Mouse (Mus musculus) ES-CJ7 (cell line): ENCODE measurements at regions not wholly inside any gene's neighbourhood (a gene's known extent, or its start where the extent isn't known, plus 50 kb on each side); places are given as distances from the start of the nearest gene placed in this dataset.

ENCODE experiments used
- DNase-seq: peaks from one replicate; pipeline ENCODE4 v3.0.0; 2011; ENCODE audit warnings: low read depth, low spot score

DNA sequence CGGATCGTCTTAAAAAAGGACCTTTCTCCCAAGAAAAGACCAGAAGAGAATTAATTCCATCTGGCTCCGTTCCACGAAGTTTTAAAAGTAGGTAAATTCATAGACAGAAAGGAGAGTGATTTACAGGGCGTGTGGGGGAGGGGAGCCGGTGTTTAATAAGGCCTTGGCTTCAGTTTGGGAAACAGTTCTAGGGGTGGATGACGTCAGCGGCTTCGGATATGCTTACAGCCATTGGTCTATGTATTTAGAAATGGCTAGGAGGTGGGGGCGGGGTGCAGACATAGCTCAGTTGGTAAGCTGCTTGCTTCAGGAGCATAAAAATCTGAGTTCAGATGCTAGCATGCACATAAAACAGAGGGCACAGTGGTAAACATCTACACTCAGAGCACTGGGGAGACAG, 127.0 kb downstream of the Gadd45g start:
- no peak for DNase-seq

GRCm38 (mm10) chr13:51974101-51974500, 127.6 kb downstream of the Gadd45g start:
- no peak for DNase-seq

GRCm38 (mm10) chr13:51975330-51975729, 128.9 kb downstream of the Gadd45g start:
- peak; percentile 42 for DNase-seq

- peak; percentile 73 for DNase-seq
These were observed 129.5 kb downstream of the Gadd45g start for GRCm38 (mm10) chr13:51975801-51976601.

DNA sequence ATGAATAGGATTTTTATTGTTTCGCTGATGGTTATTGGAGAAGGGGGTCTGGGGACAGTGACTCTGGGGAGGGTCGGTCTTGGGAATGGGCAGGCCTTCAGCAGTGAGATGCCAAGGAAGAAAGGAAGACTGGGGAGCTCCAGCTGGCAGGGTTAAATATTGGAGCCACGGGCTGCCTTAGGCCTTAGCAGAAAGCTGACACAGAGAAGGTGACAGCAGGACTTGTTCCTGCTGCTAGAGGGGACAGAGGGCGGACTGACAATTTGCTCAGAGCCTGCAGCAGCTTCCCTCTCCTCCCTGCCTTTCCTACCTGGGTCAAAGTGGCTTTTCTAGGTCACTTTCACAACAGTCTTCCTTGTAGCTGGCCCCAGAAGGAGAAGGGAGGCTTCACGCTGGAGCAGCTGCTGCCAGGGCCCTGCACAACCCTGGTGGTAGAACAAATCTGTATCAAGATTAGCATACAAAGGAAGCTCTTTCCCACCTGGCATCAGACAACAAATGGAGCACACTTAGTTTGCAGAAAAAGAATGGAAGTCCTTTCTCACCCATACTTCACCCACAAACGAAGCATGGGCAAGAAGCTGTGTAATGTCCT, 130.2 kb downstream of the Gadd45g start:
- no peak for DNase-seq

- no peak for DNase-seq
These were observed 133.0 kb downstream of the Gadd45g start for GRCm38 (mm10) chr13:51979301-51979977.

DNA sequence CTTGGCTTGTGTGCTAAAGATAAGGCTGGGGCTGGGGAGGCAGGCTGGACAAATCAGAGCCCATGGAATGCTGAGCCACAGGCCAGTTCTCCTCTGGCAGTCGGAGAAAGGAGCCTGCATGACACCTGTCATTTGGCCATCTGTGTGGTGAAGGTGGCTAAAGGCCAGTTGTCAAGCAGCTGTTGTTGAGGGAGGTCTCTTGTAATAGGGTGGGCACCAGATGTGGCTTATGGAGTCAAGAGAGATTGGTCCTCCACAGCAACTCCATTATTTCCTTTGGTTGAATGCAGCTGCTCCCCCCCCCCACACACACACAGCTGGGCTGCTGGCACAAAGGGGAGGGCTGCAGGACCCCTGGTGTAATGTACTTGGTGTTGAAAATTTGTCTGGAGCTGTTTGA, 133.9 kb downstream of the Gadd45g start:
- no peak for DNase-seq

DNA sequence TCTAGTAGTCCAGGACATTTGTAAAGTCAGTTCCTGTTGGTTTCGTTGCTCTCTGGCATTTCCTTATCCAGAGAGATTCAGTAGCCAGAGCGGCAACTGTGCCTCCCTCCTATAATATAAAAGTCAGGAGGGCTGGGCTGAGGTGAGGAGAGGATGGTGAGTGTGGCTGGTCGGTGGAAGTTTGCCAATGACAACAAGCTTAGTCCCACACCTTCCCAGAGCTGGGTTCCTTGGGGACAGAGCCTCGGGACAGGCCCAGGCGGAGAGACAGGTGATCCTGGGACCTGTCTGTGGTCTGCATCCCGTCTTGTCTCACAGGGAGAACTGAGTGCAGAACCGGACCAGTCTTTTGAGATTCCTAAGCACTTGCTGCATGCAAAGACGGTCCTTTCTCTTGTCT, 136.5 kb downstream of the Gadd45g start:
- no peak for DNase-seq

DNA sequence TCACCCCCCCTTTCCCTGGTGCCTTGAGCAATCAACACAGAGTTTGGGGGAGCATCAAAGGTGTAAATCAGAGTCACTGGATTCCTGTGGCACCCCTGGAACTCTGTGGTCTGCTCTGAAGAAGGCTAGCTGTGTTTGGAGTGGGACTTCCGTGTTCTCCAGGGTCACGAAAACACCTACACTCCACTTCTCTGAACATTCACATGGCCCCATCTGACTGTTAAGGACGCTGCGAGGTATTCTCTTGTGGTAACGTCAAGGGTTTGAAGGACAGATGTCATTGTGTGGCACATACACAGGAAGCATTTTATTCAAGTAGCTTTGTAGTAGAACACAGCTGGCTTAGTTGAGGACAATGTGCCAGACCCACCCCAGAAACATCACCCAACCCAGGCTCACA, 137.1 kb downstream of the Gadd45g start:
- DNase-seq, result no peak

DNA sequence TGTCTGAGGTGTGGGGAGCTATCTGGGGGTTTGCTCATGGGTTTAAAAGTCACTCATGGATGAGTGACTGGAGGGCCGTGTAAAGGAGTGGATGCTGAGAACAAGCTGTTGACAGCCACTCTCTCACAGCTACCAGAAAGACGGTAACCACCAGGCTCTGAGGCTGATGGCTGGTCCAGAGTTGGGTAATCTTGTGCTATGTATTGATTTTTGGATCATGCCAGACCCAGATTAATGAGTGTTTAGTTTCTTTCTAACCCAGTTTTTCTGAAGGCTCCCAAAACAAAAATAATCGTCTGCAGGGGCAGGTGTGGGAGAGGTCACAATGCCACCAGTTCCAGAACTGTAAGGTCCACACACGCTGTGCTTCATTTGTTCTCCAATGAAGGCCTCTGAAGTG, 144.9 kb downstream of the Gadd45g start:
- no peak for DNase-seq

DNA sequence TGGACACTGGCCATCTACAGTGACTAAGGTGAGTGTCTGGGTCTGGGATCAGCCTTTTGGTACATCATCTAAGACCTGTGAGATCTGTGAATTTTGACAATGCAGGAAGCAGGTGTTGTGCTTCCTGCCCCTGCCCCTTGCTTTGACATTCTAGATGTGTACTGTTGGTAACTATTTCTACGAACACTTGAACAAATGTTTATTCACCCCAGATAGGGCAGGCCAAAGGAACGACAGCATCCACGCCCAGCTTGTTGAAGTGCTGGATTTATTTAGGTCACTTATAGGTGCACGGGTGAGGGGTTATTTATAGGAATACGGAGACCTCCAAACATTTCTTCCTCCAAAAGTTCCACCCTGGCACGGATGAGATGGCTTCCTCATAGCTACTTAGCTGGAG, 146.4 kb downstream of the Gadd45g start:
- DNase-seq, result no peak

DNA sequence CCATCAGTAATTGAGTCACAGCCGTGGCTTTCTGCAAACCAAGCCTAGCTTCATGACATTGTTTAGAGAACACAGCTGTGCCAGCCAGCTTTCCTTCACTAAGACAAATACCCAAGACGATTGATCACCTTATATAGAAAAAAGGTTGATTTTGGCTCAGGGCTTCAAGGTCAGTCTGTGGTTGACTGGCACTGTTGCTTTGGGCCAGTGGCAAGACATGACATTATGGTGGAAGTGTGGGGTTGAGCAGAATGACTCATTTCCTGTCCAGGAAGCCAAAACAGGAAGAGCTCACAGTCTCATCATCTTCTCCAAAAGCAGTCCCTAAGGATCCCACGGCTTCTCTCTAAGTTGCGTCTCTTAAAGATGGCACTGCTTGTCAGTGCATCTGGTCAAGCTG, 149.7 kb downstream of the Gadd45g start:
- DNase-seq, result no peak

DNA sequence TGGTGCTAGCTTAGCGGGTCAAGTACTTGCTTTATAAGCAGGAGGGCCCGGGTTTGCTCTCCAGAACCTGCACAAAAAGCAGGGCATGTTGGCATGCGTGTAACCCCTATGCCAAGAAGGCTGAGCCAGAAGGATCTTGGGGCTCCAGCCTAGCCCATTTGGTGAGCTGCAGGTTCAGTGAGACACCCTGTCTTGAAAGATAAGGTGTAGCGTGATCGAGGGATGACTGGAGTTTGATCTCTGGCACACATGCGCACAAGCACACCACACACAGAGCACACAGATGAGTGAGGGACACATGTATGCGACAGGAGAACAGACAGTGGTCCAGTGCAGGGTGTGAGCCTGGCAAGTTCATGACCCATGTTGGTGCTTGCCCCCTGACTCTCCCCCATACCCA, 152.1 kb downstream of the Gadd45g start:
- DNase-seq, result no peak

DNA sequence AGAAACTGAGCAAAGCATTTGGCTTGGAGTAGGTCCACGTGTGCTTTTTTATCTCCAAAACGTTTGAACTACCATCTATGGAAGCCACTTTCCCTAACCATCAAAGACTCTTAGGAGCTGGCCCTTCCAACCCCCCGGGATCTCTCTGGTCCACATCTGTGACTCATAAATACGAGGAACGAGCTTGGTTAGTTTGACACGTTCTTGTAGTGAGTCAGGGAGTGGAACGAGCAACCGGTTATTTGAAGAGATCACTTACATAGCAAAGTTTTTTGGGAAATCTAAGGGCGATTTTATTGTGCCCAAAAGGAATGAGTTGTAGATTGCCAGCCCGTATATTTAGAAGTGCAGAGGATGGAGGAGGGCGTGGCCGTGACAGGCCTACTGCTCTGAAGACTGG, 155.3 kb downstream of the Gadd45g start:
- no peak for DNase-seq

GRCm38 (mm10) chr13:52003946-52004539, 157.6 kb downstream of the Gadd45g start:
- DNase-seq, result no peak

DNA sequence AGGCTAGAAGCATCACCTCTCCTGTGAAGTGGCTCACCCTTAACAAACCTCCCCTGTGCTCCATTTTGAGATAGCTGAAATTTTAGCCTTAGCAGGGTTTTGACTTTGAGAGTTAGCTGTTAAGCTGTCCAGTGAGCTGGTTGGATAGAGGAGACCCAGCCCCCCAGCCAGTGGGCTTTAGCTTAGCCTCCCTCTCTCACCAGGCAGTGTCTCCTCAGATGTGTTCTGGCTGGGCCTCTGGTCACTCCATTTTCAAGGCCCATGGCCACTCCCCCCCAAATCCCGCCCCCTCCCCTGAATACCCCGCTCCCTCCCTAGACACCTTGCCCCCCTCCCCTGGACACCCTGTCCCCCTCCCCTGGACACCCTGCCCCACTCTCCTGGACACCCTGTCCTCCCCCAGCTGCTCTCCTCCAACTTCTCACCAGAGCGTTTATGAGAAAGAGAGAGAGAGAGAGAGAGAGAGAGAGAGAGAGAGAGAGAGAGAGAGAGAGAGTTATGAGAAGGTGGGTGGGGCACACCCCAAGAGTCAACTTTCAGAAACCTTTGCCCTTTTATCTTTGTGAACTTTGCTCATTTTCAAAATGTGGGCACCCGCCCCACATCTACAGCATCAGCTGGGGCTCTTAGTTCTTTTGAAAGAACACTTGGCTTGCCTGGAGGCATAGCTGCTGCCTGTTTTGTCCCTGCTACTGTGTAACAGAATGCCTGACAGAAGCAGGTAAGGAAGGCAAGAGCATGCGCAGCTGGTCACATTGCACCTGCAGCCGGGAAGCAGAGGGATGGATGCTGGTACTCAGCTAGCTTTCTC, 161.3 kb downstream of the Gadd45g start:
- no peak for DNase-seq

GRCm38 (mm10) chr13:52009231-52009630, 162.8 kb downstream of the Gadd45g start:
- DNase-seq, result no peak

DNA sequence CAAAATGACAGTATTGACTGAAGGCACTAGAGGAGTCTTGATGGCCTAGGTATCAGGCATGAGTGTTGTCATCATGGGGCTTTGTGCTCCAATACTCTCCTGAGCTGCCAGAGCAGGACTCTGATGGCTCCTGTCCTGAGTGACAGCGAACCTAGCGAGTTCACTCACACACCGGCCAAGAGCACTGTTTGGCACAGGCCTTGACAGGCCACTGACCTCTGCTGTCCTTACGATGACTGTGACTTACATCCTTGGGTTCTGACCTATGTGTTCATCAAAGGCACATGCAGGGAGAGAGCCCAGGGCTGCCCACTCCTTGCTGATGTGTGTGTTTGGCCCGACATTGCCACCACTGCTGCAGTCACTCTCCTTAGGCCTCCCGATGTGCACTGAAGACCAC, 163.3 kb downstream of the Gadd45g start:
- DNase-seq, result no peak

DNA sequence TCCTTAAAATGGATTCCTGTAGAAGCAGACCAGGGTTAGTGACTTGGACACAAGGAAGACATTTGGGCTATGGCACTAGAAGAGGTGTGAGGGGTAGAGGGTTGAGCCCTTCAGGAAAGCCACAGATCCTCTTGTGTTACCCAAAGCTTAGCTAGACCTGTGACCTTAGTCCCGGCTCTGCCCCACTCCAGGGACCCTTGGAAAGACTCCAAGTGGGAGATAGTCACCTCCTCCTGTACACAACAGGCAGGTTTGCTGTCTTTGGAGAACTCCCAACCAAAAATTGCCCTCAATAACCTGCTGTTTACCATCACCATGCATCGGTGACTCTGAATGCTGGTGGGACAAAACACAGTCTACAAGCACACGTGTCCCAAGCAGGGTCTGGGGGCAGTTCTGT, 164.5 kb downstream of the Gadd45g start:
- no peak for DNase-seq

GRCm38 (mm10) chr13:52013182-52013581, 166.7 kb downstream of the Gadd45g start:
- no peak for DNase-seq

- no peak for DNase-seq
These were observed 167.3 kb downstream of the Gadd45g start for GRCm38 (mm10) chr13:52013757-52014156.

GRCm38 (mm10) chr13:52014566-52014965, 168.1 kb downstream of the Gadd45g start:
- DNase-seq, result no peak
